Mouse (Mus musculus) heart, postnatal 14 days (tissue): ENCODE measurements around the gene Fgf18. TPM values are rescaled to one million over a fixed set of nuclear protein-coding genes. Genes with fewer than 3 reads are reported as not detected.

ENCODE experiments used
- DNase-seq, 2 experiments: peaks; one replicate each; pipeline ENCODE4 v3.0.0; 2021 to 2022
- intact Hi-C: fragments of 180-260 bp; cut with DNase I; formaldehyde crosslinking; loops from one replicate; pipeline ENCODE4 v1.15.1; 2025
- total RNA-seq, 2 experiments: library from RNA; stranded (reverse); gene quantifications; 2 replicates each; pipeline ENCODE4 v1.2.3; 2021

Fgf18 gene
- total RNA-seq, 2 experiments from 2014 or later, result 4.1 to 4.9 TPM

- no peak for DNase-seq
- intact Hi-C loops, result no loop called here
These were observed 67.0 kb downstream of the Fgf18 start for GRCm38 (mm10) chr11:33080046-33080808.

- DNase-seq, result no peak
- intact Hi-C loops, result no loop called here
These were observed 67.8 kb downstream of the Fgf18 start for GRCm38 (mm10) chr11:33079424-33079823.

- intact Hi-C loops, result no loop called here
- no peak for DNase-seq
These were observed 69.2 kb downstream of the Fgf18 start for GRCm38 (mm10) chr11:33078036-33078435.

- intact Hi-C loops, result no loop called here
- DNase-seq, result peak; percentile 64 to 66
These were observed 71.9 kb downstream of the Fgf18 start for GRCm38 (mm10) chr11:33075293-33075692.

- intact Hi-C loops, result no loop called here
- peak; percentile 18 to 35 for DNase-seq
These were observed 72.7 kb downstream of the Fgf18 start for GRCm38 (mm10) chr11:33074541-33074940.

GRCm38 (mm10) chr11:33071358-33071922, 75.8 kb downstream of the Fgf18 start:
- no peak for DNase-seq
- intact Hi-C loops, result no loop called here

- intact Hi-C loops, result no loop called here
- DNase-seq, result no peak
These were observed 76.7 kb downstream of the Fgf18 start for GRCm38 (mm10) chr11:33070520-33070919.

Other genes starting within 250 kb of the Fgf18 start
- 100 to 1,000 TPM; 136 to 152 TPM for gene Npm1, start 15.8 kb upstream of the Fgf18 start, total RNA-seq
- gene Tlx3, start 56.2 kb upstream of the Fgf18 start, total RNA-seq, result not detected
- not detected for gene Gm12117, start 129.3 kb upstream of the Fgf18 start, total RNA-seq